Mouse (Mus musculus) fat pad, adult 2 months (tissue): ENCODE measurements around the gene Iqcd.

Source experiments
- DNase-seq: peaks from one replicate; pipeline ENCODE4 v3.0.0-alpha.2; 2011; ENCODE audit warnings: low read depth, low spot score; ENCODE audit errors: extremely low read depth

The Iqcd gene

DNA sequence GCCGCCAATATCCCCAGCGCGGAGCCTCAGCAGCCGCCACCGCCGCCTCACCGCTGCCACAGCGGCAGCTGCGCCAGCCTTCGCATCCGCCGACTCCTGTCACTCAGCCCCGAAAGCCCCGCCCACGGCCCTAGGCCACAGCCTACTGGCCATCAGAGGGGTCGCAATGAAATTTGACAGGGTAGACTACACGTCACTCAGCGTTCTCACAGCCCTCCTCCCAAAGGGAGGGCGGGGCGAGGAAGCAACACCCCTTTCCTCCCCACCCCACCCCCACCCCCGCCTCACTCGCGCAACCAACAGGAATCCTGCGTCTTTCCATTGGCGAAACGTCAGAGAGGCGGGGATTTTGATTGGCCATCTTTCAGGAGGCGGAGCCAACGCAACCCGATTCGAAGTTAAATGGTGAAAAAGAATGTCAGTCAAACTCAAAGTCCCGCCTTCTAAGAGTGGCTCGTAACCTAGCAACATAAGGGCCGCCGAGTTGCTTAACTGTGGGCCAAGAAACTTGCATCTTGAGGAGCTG lies at the start of gene Iqcd, which contains the start of gene Tpcn1:
Iqcd (plus strand) TSS at position 448 of the 526 bp plus-strand sequence.
Tpcn1 (minus strand) TSS at position 105 of the 526 bp plus-strand sequence.
- no peak for DNase-seq

DNA sequence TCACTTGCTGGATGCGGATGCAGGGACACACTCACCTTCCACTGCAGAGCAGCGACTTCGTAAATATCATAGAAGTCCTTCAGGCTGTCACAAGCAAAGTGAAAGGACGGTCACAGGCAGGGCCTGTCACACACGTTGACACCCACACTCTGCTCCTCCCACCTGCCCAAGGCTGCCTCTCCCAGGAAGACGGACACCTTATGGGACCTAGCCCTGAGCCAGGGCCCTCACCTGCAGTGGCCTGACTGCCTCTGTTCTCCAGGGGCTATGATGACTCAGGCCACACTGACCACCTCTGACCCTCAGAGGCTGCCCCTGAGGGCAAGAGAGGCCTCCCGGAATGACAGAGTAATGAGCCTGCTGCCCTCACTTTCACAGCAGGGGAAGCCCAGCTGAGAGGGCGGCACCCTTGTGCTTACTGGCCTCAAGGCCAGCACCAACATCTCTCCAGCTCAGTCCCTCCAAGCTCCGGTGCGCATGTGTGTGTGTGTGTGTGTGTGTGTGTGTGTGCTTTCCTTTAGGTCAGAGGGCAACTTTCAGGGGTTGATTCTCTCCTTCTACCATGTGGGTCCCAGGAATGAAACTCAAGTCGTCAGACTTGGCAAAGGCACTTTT lies 40.5 kb upstream of the Iqcd start:
- no peak for DNase-seq

DNA sequence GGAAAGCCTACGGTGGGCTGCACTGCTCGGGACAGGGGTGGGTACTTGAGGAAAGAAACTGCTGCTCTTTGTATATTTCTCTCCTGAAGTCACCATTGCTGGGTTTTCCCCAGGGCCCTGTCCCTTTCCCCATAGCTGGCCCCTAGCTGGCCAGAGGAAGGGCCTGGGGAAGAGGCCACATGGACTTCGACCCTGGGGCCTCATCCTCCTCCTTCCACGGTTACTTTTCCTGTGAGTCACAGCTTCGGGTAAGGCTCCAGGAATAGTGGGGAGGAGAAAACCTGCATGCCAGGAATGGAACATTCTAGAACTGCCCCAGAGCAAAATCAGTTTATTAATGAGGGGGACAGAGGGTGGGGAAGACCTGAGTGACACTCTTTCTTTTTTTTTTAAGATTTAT lies 38.7 kb upstream of the Iqcd start:
- no peak for DNase-seq

DNA sequence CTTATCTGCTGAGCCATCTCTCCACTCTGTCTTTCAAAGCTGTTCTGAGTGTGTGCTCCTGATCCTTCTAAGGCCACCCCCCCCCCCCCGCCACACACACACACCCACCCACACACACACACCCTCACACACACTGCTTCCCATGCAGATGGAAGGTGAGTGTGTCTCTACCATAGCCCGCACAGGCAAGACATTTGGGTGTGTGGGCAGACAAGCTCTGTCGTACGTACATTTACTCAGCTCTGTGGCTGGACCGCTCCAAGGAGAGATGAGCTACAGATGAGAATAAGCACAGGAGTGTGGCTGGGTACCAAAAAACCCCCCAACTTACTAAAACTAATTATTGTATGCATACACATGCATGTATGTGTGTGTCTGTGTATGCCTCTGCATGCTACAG lies 38.1 kb upstream of the Iqcd start:
- no peak for DNase-seq

DNA sequence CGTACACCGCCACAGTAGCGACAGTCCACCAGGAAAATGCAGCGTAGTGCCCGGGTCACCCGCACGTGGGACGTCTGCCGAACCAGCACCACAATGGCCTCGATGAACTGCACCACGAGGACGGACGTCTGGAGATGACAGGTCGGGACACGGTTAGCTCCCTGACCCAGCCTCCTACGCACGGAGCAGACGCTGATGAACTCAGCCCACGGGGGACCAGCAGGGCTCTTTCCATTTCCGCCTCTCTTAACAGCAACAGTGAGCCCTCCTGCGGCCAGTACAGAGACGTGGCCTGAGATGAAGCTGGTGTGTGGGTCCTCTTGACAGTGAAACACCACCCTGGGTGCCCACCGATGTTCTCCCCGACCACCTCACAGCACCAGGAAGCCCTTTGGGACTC lies 32.9 kb upstream of the Iqcd start:
- DNase-seq: no peak

DNA sequence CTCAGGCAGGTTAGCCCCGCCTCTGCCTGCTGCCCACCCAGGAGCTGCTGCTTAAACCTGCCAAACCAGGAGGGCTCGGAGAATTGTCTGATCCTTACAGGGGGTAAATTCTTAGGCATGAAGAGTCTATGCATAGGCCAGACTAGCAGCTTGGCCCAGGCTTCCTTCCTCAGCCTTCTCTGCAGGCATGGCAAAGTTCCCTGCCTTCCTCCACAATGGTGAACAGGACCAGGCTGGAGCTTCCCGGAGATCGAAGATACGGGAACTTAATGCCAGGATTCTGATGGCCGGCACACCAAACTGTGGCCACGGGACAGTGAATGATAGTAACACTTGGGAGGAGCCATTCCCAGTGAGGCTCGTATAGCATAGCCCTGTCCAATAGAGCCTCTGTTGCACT lies 30.8 kb upstream of the Iqcd start:
- DNase-seq: no peak

DNA sequence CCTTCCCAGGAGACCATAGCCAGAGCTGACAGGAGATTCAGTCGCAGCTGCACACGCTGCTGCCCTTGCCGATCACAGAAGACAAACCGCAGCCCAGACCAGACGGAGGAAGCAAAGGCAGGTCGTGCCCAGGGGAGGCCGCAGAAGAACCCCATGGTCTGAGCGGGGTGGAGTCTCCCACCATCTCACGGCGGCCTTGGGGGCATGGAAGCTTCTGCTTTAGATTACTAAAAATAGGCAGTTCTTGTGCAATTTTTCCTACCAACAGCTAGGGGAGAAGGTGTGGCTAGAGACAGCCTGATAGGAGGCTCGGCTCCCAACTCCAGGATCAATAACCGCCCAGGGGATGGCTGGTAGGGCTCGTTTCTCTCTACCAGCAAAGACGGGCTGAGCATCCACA lies 30.1 kb upstream of the Iqcd start:
- DNase-seq: no peak

DNA sequence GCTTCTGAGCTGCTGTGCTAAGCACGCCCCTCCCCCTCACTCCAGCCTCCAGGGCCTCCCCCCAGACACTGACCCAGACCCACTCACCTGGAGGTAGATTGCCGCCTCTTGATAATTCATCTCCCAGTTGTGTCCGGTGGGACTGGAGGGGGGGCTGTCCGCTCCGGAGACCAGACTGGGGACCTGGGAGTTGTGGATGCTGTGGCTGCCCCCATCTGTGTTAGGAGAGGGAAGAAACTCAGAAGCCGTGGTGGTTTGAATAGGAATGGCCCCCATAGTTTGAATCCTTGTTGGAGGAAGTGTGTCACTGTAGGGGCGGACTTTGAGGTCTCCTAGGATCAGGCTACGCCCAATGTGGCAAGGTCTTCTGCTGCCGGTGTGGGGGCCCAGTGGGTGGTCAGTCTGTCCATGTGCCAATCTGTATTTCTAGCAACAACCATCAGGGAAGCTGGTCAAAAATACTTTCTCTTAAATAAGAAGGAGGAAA lies 28.6 kb upstream of the Iqcd start:
- no peak for DNase-seq

DNA sequence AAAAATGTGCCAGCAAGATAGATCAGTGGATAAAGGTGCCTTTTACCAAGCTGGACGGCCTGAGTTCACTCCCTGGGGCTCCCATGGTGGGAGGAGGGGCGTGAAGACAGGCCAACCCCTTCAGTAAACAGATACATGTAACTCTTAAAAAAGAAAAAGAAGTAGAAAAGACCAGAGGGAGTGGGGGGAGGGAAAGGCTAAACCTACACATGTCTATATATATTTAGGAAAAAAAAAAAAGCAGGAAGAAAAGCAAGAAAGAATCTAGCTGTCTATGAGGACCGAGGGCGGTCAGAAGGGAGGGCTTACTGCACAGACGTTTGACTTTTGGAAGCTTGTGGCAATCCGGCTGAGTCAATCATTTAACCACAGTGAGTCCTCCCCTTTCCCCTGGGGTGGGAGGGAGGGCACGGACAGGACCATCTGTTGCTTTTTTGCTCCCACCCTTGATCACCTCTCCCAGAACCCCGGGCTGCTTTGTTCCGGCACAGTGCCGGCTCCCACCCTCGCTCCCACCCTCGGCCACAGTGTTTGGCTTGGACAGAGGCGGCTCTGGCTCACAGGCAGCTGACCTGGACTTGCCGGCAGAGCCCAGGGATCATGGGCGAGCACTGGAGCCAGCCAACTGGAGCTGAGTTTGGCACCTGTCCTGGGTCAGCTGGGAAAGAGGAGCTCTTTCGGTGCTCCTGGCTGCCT lies 28.1 kb upstream of the Iqcd start:
- no peak for DNase-seq

DNA sequence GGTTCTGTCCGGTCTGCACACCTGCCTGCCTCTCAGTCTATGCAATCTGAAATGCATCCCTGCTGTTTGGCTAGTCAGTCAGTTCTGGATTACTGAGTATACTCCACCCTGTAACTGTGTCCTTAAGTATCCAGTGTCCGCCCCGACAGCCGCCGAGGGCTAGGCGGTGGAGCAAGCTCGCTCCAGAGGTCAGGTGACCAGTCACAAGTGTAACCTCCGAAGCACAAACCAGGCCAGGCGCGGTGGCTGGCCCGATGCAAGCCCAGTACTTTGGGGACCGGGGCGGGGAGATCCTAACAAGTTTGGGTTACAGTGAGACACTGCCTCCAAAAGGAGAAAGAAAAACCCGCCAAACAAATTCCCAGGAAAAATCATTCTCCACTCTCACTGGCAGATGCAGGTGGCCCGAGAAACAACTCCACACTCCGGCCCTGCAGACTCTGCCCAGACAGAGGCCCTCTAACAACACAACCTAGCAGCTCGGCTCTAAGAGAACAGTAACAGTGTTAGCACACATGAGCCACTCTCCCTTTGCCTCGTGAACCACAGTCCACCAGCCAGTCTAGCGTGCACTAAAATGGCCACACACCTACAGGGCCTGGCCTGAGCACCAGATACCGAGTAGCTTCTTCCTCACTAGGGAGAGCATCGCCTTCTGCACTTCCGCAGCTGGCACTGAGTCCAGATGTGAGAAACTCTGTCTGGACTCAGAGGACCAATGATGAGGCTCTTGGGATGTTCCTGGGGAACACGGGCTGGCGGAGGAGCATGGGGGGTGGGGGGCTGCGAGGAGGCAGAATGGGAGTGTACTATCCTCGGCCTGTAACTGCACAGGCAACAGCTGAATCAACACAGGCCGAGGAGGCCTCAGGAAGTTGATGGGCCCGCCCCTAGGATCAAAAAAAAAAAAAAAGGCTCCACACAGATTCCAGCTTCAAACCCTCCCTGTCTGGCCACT lies 25.6 kb upstream of the Iqcd start:
- DNase-seq: no peak

DNA sequence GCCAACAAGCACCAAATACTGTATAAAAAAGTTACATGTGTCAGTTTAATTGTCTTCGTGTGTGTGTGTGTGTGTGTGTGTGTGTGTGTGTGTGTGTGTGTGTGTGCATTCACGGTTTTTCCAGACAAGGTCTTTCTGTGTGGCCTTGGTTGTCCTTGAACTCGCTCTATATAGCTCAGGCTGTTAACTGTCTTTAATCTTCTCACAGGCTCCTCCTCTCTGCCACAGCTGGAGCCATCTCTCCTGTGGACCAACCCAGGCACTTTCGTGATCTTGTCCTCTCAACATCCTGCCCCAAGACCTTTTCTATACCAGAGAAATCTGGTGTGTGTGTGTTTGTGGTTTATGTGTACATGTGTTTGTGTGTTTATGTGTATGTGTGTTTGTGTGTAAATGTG lies 24.9 kb upstream of the Iqcd start:
- DNase-seq: no peak

DNA sequence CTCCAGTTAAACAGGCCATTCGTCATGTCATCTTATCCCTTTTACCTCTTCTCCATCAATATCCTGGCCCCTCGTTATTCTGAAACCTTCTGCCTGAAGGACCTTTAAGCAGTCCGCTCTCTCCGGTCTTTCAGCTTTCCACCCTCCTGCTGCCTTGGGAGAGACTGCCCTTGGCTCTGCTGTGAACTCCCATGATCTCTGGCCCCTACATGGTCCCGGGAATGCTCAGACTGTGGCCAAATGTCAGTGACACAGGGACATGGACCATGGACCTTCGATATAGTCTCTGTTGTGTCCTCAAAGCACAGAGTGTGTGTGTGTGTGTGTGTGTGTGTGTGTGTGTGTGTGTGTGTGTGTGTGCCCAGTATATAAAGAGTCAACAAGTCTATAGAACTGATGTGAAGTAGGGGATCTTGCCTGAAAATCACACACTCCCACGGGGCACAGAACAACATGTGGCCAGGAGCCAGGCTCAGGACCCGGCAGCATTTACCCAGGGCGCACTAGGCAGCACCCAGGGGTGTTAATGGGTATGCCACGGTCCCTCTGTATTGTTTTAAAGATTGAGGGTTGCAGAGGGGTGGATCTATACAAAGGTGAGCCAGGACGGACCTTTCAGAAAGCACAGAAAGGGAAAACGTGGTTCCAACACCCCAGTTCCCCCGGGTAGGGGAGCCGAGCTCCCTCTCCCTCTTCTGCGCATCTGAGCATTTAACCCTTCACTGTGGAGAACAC lies 23.5 kb upstream of the Iqcd start:
- no peak for DNase-seq

DNA sequence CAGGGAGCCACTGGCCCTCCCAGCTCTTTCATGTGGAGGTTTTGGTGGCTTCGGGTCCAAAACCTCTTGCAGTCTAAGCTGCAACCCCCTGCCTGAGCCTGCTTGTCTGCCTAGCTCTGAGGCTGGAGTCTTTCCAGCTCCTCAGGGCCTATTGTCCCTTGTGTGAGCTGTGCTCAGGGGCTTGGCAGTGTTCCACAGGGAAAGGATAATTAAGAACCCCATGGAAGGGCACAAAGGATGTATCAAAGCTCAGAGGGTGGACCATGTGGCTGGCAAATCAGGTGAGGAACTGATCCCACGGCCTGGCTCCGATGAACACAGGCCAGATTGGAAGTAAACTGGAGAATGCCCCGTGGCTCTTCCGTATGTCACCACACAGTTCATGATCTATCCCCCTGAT lies 22.7 kb upstream of the Iqcd start:
- DNase-seq: no peak

DNA sequence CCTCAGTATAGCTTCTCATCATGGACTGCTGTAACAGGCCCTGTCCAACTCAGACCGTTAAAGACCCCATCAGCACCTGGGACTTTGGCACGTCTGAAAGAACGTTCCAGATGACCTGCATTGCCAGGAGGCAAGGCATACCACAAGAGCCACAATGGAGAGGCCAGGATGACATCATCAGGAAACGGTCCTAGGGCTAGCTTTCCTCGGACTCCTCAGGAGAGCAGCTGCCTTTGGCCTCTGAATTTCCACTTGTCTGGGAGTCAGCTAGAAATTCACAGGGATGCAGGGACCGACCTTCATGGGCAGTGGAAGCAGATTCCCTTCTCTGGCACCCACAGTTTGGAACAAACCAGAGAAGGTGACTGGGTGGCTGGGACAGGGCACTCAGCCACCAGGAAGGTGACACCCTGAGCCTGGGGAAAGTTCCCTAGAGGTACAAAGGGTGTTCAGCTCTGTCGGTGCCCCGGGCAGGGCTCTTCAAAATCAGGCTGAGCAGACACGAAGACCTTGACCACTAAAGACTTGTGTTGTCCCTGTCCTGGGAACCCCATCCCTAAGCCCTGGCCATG lies 22.0 kb upstream of the Iqcd start:
- no peak for DNase-seq

DNA sequence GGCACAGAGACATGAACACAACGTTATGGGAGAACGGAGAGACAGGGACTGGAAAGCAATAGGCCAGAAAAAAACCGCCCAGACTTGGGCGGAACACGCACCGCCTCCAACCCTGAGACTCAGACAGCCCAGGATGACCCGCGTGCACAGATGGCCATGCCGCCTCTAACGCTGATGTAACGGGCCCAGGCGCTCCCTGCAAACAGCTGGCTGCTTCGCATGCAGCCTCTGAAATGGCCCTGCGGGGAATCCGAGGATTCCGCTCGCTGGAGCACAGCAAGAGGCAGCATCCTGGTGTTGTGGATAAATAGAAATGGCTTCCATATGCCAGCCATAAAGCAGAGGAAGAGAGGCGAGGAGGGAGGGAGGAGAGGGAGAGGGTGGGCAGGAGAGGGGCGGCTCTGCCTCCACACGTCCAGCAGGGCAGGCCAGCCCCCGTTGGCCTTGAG lies 21.5 kb upstream of the Iqcd start:
- DNase-seq: no peak

DNA sequence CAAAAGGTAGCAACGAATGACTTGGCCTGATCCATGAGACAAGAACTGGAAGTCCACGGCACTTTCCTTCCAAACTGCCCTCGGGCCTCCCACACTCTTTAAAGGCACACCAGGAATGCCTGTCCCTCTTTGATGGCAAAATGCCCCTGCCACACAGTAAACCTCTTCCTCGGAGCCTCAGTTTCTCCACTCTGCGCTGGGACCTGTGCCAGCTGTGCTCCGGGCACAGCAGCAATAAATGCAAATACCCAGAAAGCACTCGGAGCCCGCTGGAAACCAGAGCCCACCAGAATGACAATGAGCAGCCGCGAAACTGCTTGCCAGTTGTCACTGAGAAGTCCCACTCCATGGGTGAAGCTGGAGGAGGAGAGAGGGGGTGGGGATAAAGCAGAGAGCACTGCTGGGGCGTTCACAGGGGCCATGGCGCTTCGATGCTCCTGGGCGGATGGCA lies 21.0 kb upstream of the Iqcd start:
- DNase-seq: no peak

DNA sequence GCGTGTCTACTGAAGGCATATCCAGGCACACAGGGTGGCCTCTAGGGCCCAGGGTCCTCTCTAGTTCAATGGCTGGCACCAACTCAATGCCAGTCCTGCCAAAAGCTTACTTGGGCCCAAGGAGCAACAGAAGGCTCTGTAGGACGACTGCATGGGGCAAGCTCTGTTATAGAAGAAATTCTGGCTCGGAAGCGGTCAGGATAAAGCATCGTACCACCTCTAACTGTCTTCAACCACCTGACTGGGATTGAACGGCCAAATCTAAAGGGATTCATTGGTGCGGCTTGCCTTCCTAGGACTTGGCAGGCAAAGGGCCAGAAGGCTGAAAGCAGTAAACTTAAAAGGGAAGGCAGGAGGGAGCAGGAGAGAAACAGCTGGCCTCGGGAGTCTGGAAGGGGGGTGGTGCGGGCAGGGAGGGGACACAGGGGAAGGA lies 20.5 kb upstream of the Iqcd start:
- DNase-seq: no peak

DNA sequence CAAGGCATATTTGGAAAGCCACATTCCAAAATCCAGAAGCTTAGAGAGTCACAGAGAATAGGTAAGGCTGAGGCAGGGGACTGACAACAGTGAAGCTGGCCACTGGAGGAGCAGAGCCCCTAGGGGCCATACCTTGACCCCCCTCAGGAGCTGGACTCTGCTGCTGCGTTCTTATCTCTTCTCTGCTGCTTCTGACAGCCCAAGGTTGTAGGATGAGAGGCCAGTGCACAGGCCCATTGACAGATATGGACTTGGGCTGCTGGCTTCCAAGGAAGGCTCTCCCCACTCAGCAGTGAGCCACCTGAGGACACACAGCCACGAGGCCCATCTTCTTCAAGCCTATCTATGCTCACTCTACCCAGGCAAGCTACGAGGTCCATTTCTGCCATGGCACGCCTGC lies 19.9 kb upstream of the Iqcd start:
- no peak for DNase-seq

DNA sequence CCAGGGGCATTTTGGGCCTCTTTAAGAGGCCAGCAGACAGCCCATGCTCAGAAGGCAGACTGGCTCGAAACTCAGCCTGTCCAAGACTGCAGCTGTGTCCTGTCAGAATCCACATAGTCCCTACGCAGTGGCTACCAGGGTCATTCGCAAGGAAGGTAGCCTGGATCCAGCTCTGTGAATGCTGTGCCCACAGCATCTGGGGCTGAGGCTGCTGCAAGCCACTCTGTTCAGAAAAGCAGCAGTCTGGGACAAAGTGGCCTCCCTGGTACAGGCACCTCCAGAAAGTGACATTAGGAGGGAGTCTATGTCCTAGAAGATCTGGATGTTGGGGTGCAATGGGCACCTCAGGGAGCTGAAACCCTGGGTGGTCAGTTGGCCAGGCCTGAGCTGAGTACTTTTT lies 19.0 kb upstream of the Iqcd start:
- DNase-seq: no peak

DNA sequence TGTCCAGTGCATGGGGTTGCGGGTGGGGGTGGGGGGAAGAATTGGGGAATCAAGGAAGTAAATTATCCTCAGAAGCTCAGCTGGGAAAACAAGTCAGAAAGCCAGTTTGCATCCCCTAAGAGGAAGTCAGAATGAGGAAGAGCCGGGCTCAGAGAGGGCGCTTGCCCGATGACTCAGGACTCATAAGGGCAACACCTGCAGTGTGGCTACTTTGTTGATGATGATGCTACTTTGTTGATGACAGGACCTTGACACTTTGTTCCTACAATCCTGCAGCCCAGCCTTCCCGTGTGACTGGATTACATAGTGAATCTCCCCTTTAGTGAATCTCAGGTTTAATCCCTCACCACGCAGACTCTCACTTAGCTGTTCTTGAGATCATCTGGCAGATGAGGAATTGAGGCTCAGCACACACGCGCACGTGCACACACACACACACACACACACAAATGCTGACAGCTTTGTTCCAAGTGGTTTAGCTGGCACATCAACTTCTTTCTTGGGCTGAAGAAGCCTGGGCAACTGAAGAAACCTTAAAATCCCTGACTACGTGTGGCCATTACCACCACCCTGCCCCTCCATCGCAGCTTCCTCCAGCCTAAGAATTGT lies 18.4 kb upstream of the Iqcd start:
- DNase-seq: no peak
